Mouse (Mus musculus): Measurements from ENCODE around the gene Pik3r3. TPM values are rescaled to one million over a fixed set of nuclear protein-coding genes. Genes with fewer than 3 reads are reported as not detected.

The Pik3r3 gene
- polyA plus RNA-seq, 1 experiment from 2014 or later, result 71.4 TPM

DNA sequence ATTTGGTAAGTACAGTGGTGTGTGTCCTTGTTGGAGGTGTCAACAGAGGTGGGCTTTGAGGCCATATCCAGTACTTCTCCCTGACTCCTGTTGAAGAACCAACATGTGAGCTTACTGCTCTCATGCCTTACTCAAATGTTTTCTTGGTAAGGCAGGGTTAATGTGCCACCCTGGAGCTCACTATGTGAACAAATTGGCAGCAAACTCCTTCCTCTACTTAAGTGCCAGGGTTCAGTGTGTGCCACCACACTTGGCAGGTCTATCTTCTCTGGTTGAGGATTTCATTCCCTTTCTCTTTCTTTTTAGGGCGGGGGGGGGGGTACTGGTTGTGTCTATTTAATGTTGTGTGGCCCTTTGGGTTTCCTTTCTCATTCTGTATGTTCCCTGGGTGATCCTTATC is 83.1 kb downstream of the Pik3r3 start:
- H3K4me3 ChIP-seq (ENCODE audit: low read depth, low read length), result no peak overlapping the region
- H3K27me3 ChIP-seq (ENCODE audit: control insufficient read depth, insufficient read depth, low read length), result no peaks in the 10 kb centered on the region
- no peak for DNase-seq (ENCODE audit: low spot score)
- no peak for ATAC-seq (replicated peaks; ENCODE audit: low FRiP score)
- 17% methylated on average over 1 of the region's 1 CpGs for WGBS
- H3K9ac ChIP-seq (ENCODE audit: low read length), result no peak overlapping the region
- no peak overlapping the region for H3K27ac ChIP-seq (ENCODE audit: low read depth, low read length)
- H3K4me1 ChIP-seq (replicated peaks; ENCODE audit: control insufficient read depth, insufficient read depth, low read length), result no peaks in the 10 kb centered on the region
- H3K9me3 ChIP-seq (ENCODE audit: control insufficient read depth, low read length), result no peaks in the 10 kb centered on the region
- no peak overlapping the region for H3K4me2 ChIP-seq (ENCODE audit: low read depth, low read length, severe bottlenecking)
- peaks cover 7% of the 10 kb centered on the region; the same call in 1 of the 2 replicates for H3K36me3 ChIP-seq (ENCODE audit: control insufficient read depth, insufficient read depth, low read length)

DNA sequence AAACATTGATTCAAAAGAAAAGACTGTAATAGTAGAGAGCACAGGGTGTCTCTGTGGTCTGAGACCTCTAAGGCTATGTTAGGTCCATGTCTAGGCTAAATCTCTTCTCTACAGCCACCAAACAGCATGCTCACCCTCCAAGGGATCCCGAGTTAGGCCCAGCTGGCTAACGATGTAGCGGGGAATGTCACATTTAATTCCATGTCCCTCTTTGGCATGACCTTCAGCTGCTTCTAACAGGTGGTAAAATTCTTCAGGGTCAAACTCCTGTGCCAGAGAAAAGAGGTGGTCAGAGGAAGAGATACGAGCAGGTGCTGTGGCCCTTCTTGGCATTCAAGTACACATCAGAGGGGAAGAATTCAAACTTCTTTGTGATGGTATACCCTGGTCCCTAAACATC is 96.2 kb downstream of the Pik3r3 start:
- Histone ChIP-seq H3K9ac (ENCODE audit: low read length) (no peak overlapping the region), H3K27me3 (ENCODE audit: control insufficient read depth, insufficient read depth, low read length) (no peaks in the 10 kb centered on the region), H3K36me3 (ENCODE audit: control insufficient read depth, insufficient read depth, low read length) (peaks cover 3% of the 10 kb centered on the region; the same call in 1 of the 2 replicates), H3K4me3 (ENCODE audit: low read depth, low read length) (no peak overlapping the region), H3K27ac (ENCODE audit: low read depth, low read length) (no peak overlapping the region), H3K4me1 (replicated peaks; ENCODE audit: control insufficient read depth, insufficient read depth, low read length) (no peaks in the 10 kb centered on the region), H3K9me3 (ENCODE audit: control insufficient read depth, low read length) (no peaks in the 10 kb centered on the region), H3K4me2 (ENCODE audit: low read depth, low read length, severe bottlenecking) (no peak overlapping the region)
- WGBS, result 93% methylated on average over 4 of the region's 4 CpGs
- no peak for DNase-seq (ENCODE audit: low spot score)
- ATAC-seq (replicated peaks; ENCODE audit: low FRiP score), result no peak

DNA sequence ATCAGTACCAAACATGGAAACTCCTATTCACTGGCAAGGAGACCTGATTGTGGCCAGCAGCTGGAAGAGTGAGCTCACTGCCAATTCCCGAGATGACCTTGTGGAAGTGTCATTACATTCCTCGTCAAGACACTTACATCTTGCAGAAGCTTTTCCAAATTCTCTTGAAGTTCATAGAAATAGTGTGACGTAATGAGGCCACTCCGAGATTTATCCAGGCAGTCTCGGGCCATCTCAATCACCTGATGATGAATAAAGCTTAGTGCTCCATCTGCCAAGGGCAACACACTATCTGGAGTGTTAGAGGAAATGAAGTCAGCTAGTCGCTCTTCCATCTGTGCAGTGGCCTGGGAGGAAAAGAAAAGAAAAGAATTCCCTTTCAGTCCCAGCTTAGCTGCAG is 100.7 kb downstream of the Pik3r3 start:
- H3K27ac ChIP-seq (ENCODE audit: low read depth, low read length), result no peak overlapping the region
- H3K4me3 ChIP-seq (ENCODE audit: low read depth, low read length), result no peak overlapping the region
- no peak for ATAC-seq (replicated peaks; ENCODE audit: low FRiP score)
- H3K9ac ChIP-seq (ENCODE audit: low read length), result no peak overlapping the region
- H3K27me3 ChIP-seq (ENCODE audit: control insufficient read depth, insufficient read depth, low read length), result no peaks in the 10 kb centered on the region
- 92% methylated on average over 6 of the region's 6 CpGs for WGBS
- H3K4me1 ChIP-seq (replicated peaks; ENCODE audit: control insufficient read depth, insufficient read depth, low read length), result no peaks in the 10 kb centered on the region
- H3K4me2 ChIP-seq (ENCODE audit: low read depth, low read length, severe bottlenecking), result no peak overlapping the region
- peaks cover 3% of the 10 kb centered on the region; the same call in 1 of the 2 replicates for H3K36me3 ChIP-seq (ENCODE audit: control insufficient read depth, insufficient read depth, low read length)
- H3K9me3 ChIP-seq (ENCODE audit: control insufficient read depth, low read length), result no peaks in the 10 kb centered on the region
- DNase-seq (ENCODE audit: low spot score), result no peak

DNA sequence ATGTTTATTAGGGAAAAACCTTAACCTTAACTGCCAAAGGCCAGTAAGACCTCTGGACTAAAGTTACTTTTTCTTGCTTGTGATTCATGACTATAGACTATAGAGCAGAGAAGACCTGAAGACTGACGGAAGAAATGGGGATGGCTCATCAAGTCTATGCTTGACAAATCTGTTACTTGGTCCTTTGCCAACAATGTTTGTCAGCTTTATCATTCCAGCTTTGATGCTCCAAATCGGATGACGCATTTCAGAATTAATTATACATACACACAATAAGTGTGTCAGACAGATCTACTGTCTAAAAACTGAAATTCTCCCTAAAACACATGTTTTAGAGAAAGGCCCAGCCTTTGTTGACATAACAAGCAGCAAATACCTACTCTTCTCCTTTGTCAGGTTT is 107.8 kb downstream of the Pik3r3 start:
- no peak for ATAC-seq (replicated peaks; ENCODE audit: low FRiP score)
- no peaks in the 10 kb centered on the region for H3K4me1 ChIP-seq (replicated peaks; ENCODE audit: control insufficient read depth, insufficient read depth, low read length)
- no peaks in the 10 kb centered on the region for H3K27me3 ChIP-seq (ENCODE audit: control insufficient read depth, insufficient read depth, low read length)
- H3K9ac ChIP-seq (ENCODE audit: low read length), result no peak overlapping the region
- 0 out of 2 replicates have a peak, but pooled peaks cover 3% of the 10 kb centered on the region for H3K36me3 ChIP-seq (ENCODE audit: control insufficient read depth, insufficient read depth, low read length)
- H3K9me3 ChIP-seq (ENCODE audit: control insufficient read depth, low read length), result no peaks in the 10 kb centered on the region
- no peak overlapping the region for H3K4me2 ChIP-seq (ENCODE audit: low read depth, low read length, severe bottlenecking)
- H3K4me3 ChIP-seq (ENCODE audit: low read depth, low read length), result no peak overlapping the region
- WGBS, result 96% methylated on average over 3 of the region's 3 CpGs
- DNase-seq (ENCODE audit: low spot score), result no peak
- H3K27ac ChIP-seq (ENCODE audit: low read depth, low read length), result no peak overlapping the region

DNA sequence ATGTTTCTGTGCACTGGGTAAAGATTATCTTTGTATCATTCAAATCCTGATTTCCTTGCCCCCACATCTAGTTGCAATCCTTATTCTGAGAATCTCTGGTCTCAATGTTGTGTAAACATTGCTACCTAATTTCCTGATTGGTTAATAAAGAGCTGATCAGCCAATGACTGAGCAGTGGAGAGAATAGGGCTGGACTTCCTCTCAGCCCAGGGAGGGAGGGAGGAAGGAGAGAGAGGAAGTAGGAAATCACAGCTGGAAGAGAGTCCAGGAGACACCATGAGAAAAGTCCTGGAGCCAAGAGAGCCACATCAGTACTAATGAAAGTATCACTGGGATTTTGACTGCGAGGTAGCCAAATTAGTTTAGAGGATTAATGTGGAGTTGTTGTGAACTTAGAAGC is 114.9 kb downstream of the Pik3r3 start:
- no peaks in the 10 kb centered on the region for H3K27me3 ChIP-seq (ENCODE audit: control insufficient read depth, insufficient read depth, low read length)
- no peak overlapping the region for H3K9ac ChIP-seq (ENCODE audit: low read length)
- no peak overlapping the region for H3K4me2 ChIP-seq (ENCODE audit: low read depth, low read length, severe bottlenecking)
- 87% methylated on average over 1 of the region's 1 CpGs for WGBS
- ATAC-seq (replicated peaks; ENCODE audit: low FRiP score), result no peak
- no peaks in the 10 kb centered on the region for H3K36me3 ChIP-seq (ENCODE audit: control insufficient read depth, insufficient read depth, low read length)
- no peak overlapping the region for H3K27ac ChIP-seq (ENCODE audit: low read depth, low read length)
- DNase-seq (ENCODE audit: low spot score), result no peak
- no peak overlapping the region for H3K4me3 ChIP-seq (ENCODE audit: low read depth, low read length)
- H3K9me3 ChIP-seq (ENCODE audit: control insufficient read depth, low read length), result no peaks in the 10 kb centered on the region
- no peaks in the 10 kb centered on the region for H3K4me1 ChIP-seq (replicated peaks; ENCODE audit: control insufficient read depth, insufficient read depth, low read length)

DNA sequence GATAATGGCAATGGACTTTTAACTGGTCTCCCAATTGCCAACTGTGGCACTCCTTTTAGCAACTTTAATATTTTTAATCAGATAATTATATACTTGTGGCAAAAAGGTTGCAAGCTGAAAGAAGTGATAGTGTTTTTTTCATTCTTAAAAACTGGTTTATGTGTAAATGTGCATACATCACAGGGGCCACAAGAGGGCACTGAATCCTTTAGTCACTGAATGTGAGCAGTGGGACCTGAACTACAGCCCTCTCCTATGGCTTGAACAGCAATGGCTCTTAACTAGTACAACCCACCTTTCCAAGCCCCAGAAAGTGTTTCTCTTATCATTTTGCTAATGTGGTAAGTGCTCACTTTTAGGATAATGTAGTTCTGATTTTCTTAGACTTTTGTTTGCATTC is 120.7 kb downstream of the Pik3r3 start:
- no peaks in the 10 kb centered on the region for H3K4me1 ChIP-seq (replicated peaks; ENCODE audit: control insufficient read depth, insufficient read depth, low read length)
- H3K4me3 ChIP-seq (ENCODE audit: low read depth, low read length), result no peak overlapping the region
- no peak overlapping the region for H3K27ac ChIP-seq (ENCODE audit: low read depth, low read length)
- H3K36me3 ChIP-seq (ENCODE audit: control insufficient read depth, insufficient read depth, low read length), result no peaks in the 10 kb centered on the region
- H3K9ac ChIP-seq (ENCODE audit: low read length), result no peak overlapping the region
- H3K4me2 ChIP-seq (ENCODE audit: low read depth, low read length, severe bottlenecking), result no peak overlapping the region
- DNase-seq (ENCODE audit: low spot score) (no peak), ATAC-seq (replicated peaks; ENCODE audit: low FRiP score) (no peak)
- no peaks in the 10 kb centered on the region for H3K9me3 ChIP-seq (ENCODE audit: control insufficient read depth, low read length)
- no peaks in the 10 kb centered on the region for H3K27me3 ChIP-seq (ENCODE audit: control insufficient read depth, insufficient read depth, low read length)

DNA sequence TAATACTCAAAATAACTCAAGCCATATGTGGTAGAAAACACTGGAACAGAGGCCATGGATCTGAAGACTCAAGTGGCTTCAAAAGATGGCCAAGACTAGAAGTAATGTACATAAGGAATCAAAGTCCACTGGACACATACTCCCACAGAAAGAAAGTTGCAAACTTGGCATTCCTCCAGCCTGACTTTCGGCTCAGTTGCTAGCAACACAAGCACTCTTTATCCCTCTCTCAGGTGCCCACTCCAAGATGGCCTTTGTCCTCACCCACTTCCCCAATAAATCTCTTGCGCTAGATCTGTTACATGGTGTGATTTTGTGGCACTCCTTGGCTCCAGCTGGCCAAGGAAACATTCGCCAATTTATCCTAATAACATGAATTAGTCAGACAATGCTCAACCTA is 131.1 kb downstream of the Pik3r3 start:
- WGBS, result 97% methylated on average over 3 of the region's 3 CpGs
- H3K36me3 ChIP-seq (ENCODE audit: control insufficient read depth, insufficient read depth, low read length), result no peaks in the 10 kb centered on the region
- ATAC-seq (replicated peaks; ENCODE audit: low FRiP score), result no peak
- no peaks in the 10 kb centered on the region for H3K4me1 ChIP-seq (replicated peaks; ENCODE audit: control insufficient read depth, insufficient read depth, low read length)
- H3K27ac ChIP-seq (ENCODE audit: low read depth, low read length), result no peak overlapping the region
- H3K27me3 ChIP-seq (ENCODE audit: control insufficient read depth, insufficient read depth, low read length), result no peaks in the 10 kb centered on the region
- DNase-seq (ENCODE audit: low spot score), result no peak
- H3K9me3 ChIP-seq (ENCODE audit: control insufficient read depth, low read length), result no peaks in the 10 kb centered on the region
- H3K4me3 ChIP-seq (ENCODE audit: low read depth, low read length), result no peak overlapping the region
- H3K9ac ChIP-seq (ENCODE audit: low read length), result no peak overlapping the region
- H3K4me2 ChIP-seq (ENCODE audit: low read depth, low read length, severe bottlenecking), result no peak overlapping the region

Other genes starting within 250 kb of the Pik3r3 start
- gene Faah, start 203.7 kb upstream of the Pik3r3 start, polyA plus RNA-seq (2014; fragmentation: Nextera tagmentation; extraction: Ambion mirVana), result 1.2 and 1.7 TPM in 2 replicates
- 16.4 and 17.4 TPM in 2 replicates for gene Nsun4, start 167.7 kb upstream of the Pik3r3 start, polyA plus RNA-seq (2014; fragmentation: Nextera tagmentation; extraction: Ambion mirVana)
- 385 TPM in 2 replicates for gene Uqcrh, start 146.5 kb upstream of the Pik3r3 start, polyA plus RNA-seq (2014; fragmentation: Nextera tagmentation; extraction: Ambion mirVana)
- gene Lrrc41, start 146.3 kb upstream of the Pik3r3 start, polyA plus RNA-seq (2014; fragmentation: Nextera tagmentation; extraction: Ambion mirVana), result 70.1 and 71.4 TPM in 2 replicates
- 79.1 and 79.2 TPM in 2 replicates for gene Rad54l, start 97.9 kb upstream of the Pik3r3 start, polyA plus RNA-seq (2014; fragmentation: Nextera tagmentation; extraction: Ambion mirVana)
- gene Pomgnt1, start 97.8 kb upstream of the Pik3r3 start, polyA plus RNA-seq (2014; fragmentation: Nextera tagmentation; extraction: Ambion mirVana), result 54.9 and 58.8 TPM in 2 replicates
- 2.3 and 2.8 TPM in 2 replicates for gene Lurap1, start 70.3 kb upstream of the Pik3r3 start, polyA plus RNA-seq (2014; fragmentation: Nextera tagmentation; extraction: Ambion mirVana)
- 0.19 TPM in 1 of 2 replicates, not detected in the other for gene Tspan1, start 54.0 kb upstream of the Pik3r3 start, polyA plus RNA-seq (2014; fragmentation: Nextera tagmentation; extraction: Ambion mirVana)
- gene 1700042G07Rik, start 48.2 kb upstream of the Pik3r3 start, polyA plus RNA-seq (2014; fragmentation: Nextera tagmentation; extraction: Ambion mirVana), result not detected in 2 replicates
- gene Gm49337, start 48.2 kb upstream of the Pik3r3 start, polyA plus RNA-seq (2014; fragmentation: Nextera tagmentation; extraction: Ambion mirVana), result not detected in 2 replicates
- gene Mast2, start 242.6 kb downstream of the Pik3r3 start, polyA plus RNA-seq (2014; fragmentation: Nextera tagmentation; extraction: Ambion mirVana), result 37.6 and 44.1 TPM in 2 replicates